Mouse (Mus musculus) hindbrain, embryonic 16.5 days (tissue): ENCODE data around the gene Snrnp70. TPM values are rescaled to one million over a fixed set of nuclear protein-coding genes. Genes with fewer than 3 reads are reported as not detected.

Source experiments
- ATAC-seq: fragments of 200-750 bp; cut with Nextera tagmentation; 2 replicates; pipeline ENCODE4 v1.8.0; 2017; ENCODE audit warnings: moderate TSS enrichment, moderate library complexity
- H3K27ac ChIP-seq: fragments of 300-500 bp; sonication (generic); 2 replicates; pipeline ENCODE4 v1.5.1; 2014; ENCODE audit warnings: low read depth, mild to moderate bottlenecking, control low read depth, low read length, moderate library complexity
- H3K27me3 ChIP-seq: fragments of 300-500 bp; sonication (generic); replicated peaks from 2 replicates; pipeline ENCODE4 v1.6.1; 2014; ENCODE audit warnings: low read length; ENCODE audit not compliant: control insufficient read depth, insufficient read depth
- H3K36me3 ChIP-seq: fragments of 300-500 bp; sonication (generic); 2 replicates; pipeline ENCODE4 v1.6.1; 2014; ENCODE audit warnings: mild to moderate bottlenecking, low read length, moderate library complexity, mixed read lengths; ENCODE audit not compliant: control insufficient read depth, insufficient read depth
- H3K4me1 ChIP-seq: fragments of 300-500 bp; sonication (generic); 2 replicates; pipeline ENCODE4 v1.6.1; 2014; ENCODE audit warnings: low read depth, low read length; ENCODE audit not compliant: control insufficient read depth, insufficient read depth
- H3K4me2 ChIP-seq: fragments of 300-500 bp; sonication (generic); 2 replicates; pipeline ENCODE4 v1.6.1; 2014; ENCODE audit warnings: mild to moderate bottlenecking, low read length, control low read depth, moderate library complexity
- H3K4me3 ChIP-seq: fragments of 300-500 bp; sonication (generic); 2 replicates; pipeline ENCODE4 v1.5.1; 2014; ENCODE audit warnings: mild to moderate bottlenecking, low read length, control low read depth, moderate library complexity
- H3K9ac ChIP-seq: fragments of 300-500 bp; sonication (generic); 2 replicates; pipeline ENCODE4 v1.6.1; 2014; ENCODE audit warnings: low read depth, mild to moderate bottlenecking, control low read depth, low read length, moderate library complexity
- H3K9me3 ChIP-seq: fragments of 300-500 bp; sonication (generic); 2 replicates; pipeline ENCODE4 v1.6.1; 2014; ENCODE audit warnings: mild to moderate bottlenecking, low read length, moderate library complexity; ENCODE audit not compliant: control insufficient read depth
- WGBS: fragments of 180-500 bp; shearing (Covaris S2); extraction: QIAGEN DNeasy Blood & Tissue Kit; methylation state at CpG from one replicate; pipeline ENCODE4 v1.1.7; 2014; 5-methylcytosine and 5-hydroxymethylcytosine counted together
- polyA plus RNA-seq: library from polyadenylated mRNA; unstranded; fragments of >200 nt; fragmentation: Nextera tagmentation; extraction: Ambion mirVana; gene quantifications from 2 replicates; pipeline ENCODE4 v1.2.1, GENCODE M21; 2015

The Snrnp70 gene
- polyA plus RNA-seq, 1 experiment from 2014 or later, result 161 TPM

- 93% methylated on average over 8 of the region's 8 CpGs for WGBS
- H3K27ac ChIP-seq, result no peak overlapping the region
- H3K27me3 ChIP-seq, result no peaks in the 10 kb centered on the region; the same call in 1 of the 2 replicates
- ATAC-seq, result no peak
- no peaks in the 10 kb centered on the region for H3K4me1 ChIP-seq
- peaks cover 50% of the 10 kb centered on the region for H3K36me3 ChIP-seq
- H3K9me3 ChIP-seq, result no peaks in the 10 kb centered on the region
- no peak overlapping the region for H3K4me3 ChIP-seq
- H3K4me2 ChIP-seq, result no peak overlapping the region
- no peak overlapping the region for H3K9ac ChIP-seq
These were observed 31.0 kb upstream of the Snrnp70 start for GRCm38 (mm10) chr7:45426556-45426955.

DNA sequence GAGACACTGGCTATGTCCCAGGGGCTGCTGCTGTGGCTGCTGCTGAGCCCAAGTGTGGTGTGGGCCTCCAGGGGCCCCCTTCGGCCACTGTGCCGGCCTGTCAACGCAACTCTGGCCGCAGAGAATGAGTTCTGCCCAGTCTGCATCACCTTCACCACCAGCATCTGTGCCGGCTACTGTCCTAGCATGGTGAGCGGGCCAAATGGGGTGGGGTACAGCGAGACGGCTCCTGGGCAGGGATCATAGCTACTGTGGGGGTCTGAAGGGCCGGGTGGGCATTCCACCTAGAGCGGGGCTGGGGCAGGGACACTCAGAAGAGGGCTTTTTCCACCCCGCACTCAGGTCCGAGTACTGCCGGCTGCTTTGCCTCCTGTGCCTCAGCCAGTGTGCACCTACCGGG is 25.7 kb upstream of the Snrnp70 start:
- 92% methylated on average over 14 of the region's 14 CpGs for WGBS
- H3K27ac ChIP-seq, result no peak overlapping the region
- no peak overlapping the region for H3K4me3 ChIP-seq
- no peaks in the 10 kb centered on the region for H3K4me1 ChIP-seq
- H3K4me2 ChIP-seq, result no peak overlapping the region
- H3K27me3 ChIP-seq, result peaks cover 48% of the 10 kb centered on the region
- peaks cover 45% of the 10 kb centered on the region for H3K36me3 ChIP-seq
- no peak overlapping the region for H3K9ac ChIP-seq
- H3K9me3 ChIP-seq, result no peaks in the 10 kb centered on the region
- ATAC-seq, result no peak

- Histone ChIP-seq H3K9ac (no peak within 1 kb of the TSS), H3K36me3 (peaks cover 45% of the 10 kb centered on the region), H3K9me3 (no peaks in the 10 kb centered on the region), H3K4me2 (no peak within 1 kb of the TSS), H3K4me1 (peaks cover under 1% of the 10 kb centered on the region; the same call in 1 of the 2 replicates), H3K4me3 (no peak within 1 kb of the TSS), H3K27ac (no peak within 1 kb of the TSS), H3K27me3 (peaks cover 53% of the 10 kb centered on the region)
- 61% methylated on average over 6 of the region's 6 CpGs for WGBS
- no peak for ATAC-seq
These were observed 25.0 kb upstream of the Snrnp70 start, which contains the start of gene Lhb for GRCm38 (mm10) chr7:45420615-45420919. TSS of gene Lhb (plus strand) at chr7:45420820.

DNA sequence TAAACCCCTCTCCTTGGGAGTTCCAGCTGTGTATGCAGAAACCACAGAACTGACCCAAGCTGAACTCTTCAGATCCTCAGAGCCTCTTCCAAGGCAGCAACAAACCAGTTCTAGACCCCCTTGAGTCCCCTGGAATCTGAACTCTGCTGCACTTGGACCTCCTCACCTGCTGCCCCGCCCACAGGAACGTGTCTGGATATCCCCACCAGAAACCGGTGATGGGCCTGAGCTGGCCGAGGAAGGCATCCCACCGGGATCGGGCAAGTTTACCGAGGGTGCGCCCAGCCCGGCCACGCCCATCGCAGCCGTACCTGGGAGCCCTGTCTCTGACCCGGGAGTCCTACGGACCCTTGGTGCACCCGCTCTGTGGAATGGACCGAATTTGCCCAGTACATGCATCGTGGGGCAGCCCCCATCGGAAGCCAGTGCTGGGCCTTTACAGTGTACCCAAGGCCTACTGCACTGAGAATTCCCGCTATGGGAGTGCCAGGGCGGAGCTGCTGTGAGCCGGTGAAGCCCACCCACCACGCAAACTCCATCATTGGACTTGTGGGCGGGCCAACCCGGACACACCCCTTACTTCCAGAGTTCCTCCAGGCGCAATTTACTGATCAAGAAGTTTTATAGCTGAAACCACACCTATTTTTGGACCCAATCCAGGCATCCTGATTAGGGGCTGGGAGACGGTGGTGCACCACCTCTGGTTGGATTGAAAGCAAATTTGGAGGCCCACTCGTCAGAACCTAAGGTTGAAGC is 24.5 kb upstream of the Snrnp70 start:
- no peak overlapping the region for H3K4me2 ChIP-seq
- no peaks in the 10 kb centered on the region for H3K9me3 ChIP-seq
- ATAC-seq, result no peak
- peaks cover 3% of the 10 kb centered on the region; the same call in 1 of the 2 replicates for H3K4me1 ChIP-seq
- WGBS, result 14% methylated on average over 27 of the region's 27 CpGs
- H3K36me3 ChIP-seq, result peaks cover 44% of the 10 kb centered on the region
- peaks cover 58% of the 10 kb centered on the region for H3K27me3 ChIP-seq
- H3K4me3 ChIP-seq, result no peak overlapping the region
- H3K27ac ChIP-seq, result no peak overlapping the region
- H3K9ac ChIP-seq, result no peak overlapping the region

- peaks cover 77% of the 10 kb centered on the region for H3K27me3 ChIP-seq
- WGBS, result 9% methylated on average over 13 of the region's 13 CpGs
- peaks cover 24% of the 10 kb centered on the region for H3K36me3 ChIP-seq
- H3K4me3 ChIP-seq, result no peak overlapping the region
- no peak for ATAC-seq
- H3K4me2 ChIP-seq, result no peak overlapping the region
- no peak overlapping the region for H3K27ac ChIP-seq
- peaks cover 15% of the 10 kb centered on the region for H3K4me1 ChIP-seq
- no peak overlapping the region for H3K9ac ChIP-seq
- no peaks in the 10 kb centered on the region for H3K9me3 ChIP-seq
These were observed 22.5 kb upstream of the Snrnp70 start for GRCm38 (mm10) chr7:45417962-45418492.

DNA sequence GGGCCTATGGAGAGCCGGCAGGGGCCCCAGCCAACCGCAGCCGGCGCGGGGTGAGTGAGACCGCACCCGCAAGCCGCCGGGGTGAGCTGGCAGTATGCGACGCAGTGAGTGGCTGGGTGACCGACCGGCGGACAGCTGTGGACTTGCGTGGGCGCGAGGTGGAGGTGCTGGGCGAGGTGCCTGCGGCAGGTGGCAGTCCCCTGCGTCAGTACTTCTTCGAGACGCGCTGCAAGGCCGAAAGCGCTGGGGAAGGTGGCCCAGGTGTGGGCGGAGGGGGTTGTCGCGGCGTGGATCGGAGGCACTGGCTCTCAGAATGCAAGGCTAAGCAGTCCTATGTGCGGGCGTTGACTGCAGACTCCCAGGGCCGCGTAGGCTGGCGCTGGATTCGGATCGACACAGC is 20.1 kb upstream of the Snrnp70 start:
- no peaks in the 10 kb centered on the region for H3K36me3 ChIP-seq
- H3K27me3 ChIP-seq, result peaks cover 87% of the 10 kb centered on the region
- H3K9me3 ChIP-seq, result no peaks in the 10 kb centered on the region
- no peak overlapping the region for H3K27ac ChIP-seq
- ATAC-seq, result no peak
- peak overlapping the region; percentile 25 for H3K4me2 ChIP-seq
- peak overlapping the region; percentile 41; the same call in 1 of the 2 replicates for H3K9ac ChIP-seq
- H3K4me1 ChIP-seq, result peaks cover 15% of the 10 kb centered on the region
- H3K4me3 ChIP-seq, result peak overlapping the region; percentile 17; the same call in 1 of the 2 replicates
- 11% methylated on average over 37 of the region's 37 CpGs for WGBS

DNA sequence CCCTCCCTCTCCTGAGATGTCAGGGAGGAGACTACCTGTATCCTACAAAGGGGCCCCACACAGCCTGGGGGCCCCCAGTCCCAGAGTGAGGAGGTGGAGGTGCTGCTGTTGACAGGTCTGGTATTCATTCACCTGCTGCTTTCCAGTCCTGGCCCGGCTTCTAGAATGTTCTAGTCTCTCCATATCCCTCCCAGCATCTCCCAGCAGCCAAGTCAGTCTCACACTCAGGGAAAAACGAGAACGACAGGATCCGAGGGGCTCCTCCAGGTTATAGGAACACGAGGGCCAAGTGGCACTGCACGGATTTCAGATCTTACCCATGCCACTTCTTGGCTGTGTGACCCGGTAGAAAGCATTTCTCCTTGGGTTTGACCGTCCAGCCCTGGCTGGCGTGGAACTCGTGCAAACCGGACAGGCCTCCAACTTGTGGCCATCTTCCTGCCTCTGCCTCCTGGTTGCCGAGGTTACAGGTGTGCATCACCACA is 19.2 kb upstream of the Snrnp70 start:
- no peak for ATAC-seq
- H3K4me3 ChIP-seq, result no peak overlapping the region
- no peak overlapping the region for H3K4me2 ChIP-seq
- H3K9ac ChIP-seq, result no peak overlapping the region
- no peaks in the 10 kb centered on the region for H3K9me3 ChIP-seq
- H3K4me1 ChIP-seq, result peaks cover 15% of the 10 kb centered on the region
- H3K36me3 ChIP-seq, result no peaks in the 10 kb centered on the region
- H3K27ac ChIP-seq, result no peak overlapping the region
- WGBS, result 39% methylated on average over 12 of the region's 12 CpGs
- H3K27me3 ChIP-seq, result peaks cover 87% of the 10 kb centered on the region

DNA sequence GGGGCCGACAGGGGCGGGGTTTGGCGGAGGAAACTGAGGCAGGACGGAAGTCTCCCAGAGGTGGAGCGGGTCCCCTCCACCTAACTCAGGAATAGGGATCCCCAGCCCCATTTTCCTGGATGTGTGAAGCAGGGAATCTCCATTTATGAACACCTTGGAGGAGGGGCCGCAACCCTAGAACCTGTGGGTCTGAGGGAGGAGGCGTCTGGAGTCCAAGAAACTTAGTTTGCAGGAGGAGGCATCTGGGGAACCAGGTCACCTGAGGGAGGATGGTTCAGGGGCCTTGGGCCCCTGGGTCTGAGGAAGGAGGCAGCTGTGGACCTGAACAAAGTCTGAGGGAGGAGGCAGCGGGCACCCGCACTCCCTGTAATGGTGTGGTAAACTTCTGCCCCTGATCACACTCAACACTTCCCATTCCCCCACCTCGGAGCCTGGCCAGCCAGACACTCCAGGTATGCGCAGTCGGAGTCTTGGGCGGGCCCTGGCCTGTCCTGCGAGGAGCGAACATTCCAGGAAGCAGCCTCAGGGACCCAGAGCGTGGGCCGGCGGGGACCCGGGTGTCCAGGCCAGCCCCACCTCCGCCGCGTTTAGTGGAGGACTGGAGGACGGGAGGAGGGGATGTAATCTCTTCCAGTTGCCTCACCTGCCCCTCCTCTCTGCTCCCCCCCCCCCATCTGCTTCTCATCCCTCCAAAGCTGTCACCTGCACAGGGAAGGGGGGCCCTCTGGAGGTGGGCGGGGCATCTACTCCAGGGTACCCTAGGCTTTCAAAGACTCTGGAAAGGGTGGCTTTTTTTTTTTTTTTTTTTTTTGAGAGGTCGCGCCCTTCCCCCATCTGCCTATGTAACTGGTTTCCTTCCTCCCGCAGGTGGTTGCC is 18.6 kb upstream of the Snrnp70 start:
- H3K9me3 ChIP-seq, result no peaks in the 10 kb centered on the region
- peak overlapping the region; percentile 92 for H3K4me2 ChIP-seq
- WGBS, result 2% methylated on average over 27 of the region's 27 CpGs
- H3K27ac ChIP-seq, result no peak overlapping the region
- no peak for ATAC-seq
- H3K4me3 ChIP-seq, result peak overlapping the region; percentile 53
- no peaks in the 10 kb centered on the region for H3K36me3 ChIP-seq
- H3K4me1 ChIP-seq, result peaks cover 15% of the 10 kb centered on the region
- peak overlapping the region; percentile 68 for H3K9ac ChIP-seq
- H3K27me3 ChIP-seq, result peaks cover 90% of the 10 kb centered on the region
